Comparison of ENCODE assay signal across 8 mouse cellular contexts in genomic region chr12:78749378-78749801, GRCm38 (mm10). TPM values are rescaled to one million over a fixed set of nuclear protein-coding genes. Genes with fewer than 3 reads are reported as not detected.
DNase-seq lines count a peak whose midpoint lies in the region; ATAC-seq lines count a peak whose summit lies in the region.

No protein-coding gene starts in this region.

- H3K36me3 ChIP-seq in hindbrain, embryonic 10.5 days: no peaks in the 10 kb centered on the region
- no peaks in the 10 kb centered on the region for H3K36me3 ChIP-seq in lung, embryonic 16.5 days (ENCODE audit: control insufficient read depth, insufficient read depth, low read length)

- H3K4me3 ChIP-seq in hindbrain, embryonic 10.5 days: peak overlapping the region; percentile 94
- H3K4me3 ChIP-seq in lung, embryonic 16.5 days (ENCODE audit: low read length): peak overlapping the region; percentile 84

- peak; percentile 76 for DNase-seq in adipocyte (ENCODE audit: low spot score)
- DNase-seq in cerebellum, adult 9-10 months: peak; percentile 52
- peak; percentile 50 for DNase-seq in forelimb bud, embryonic 11.5 days (ENCODE audit: low read depth, low spot score)
- peak; percentile 72 for DNase-seq in hindbrain, embryonic 10.5 days (ENCODE audit: low spot score)
- peak; percentile 22 for DNase-seq in layer of hippocampus, adult 9-11 months
- peak; percentile 44 for DNase-seq in ovary, postnatal 14 days (ENCODE audit: low spot score)
- DNase-seq in yolk sac, embryonic 10.5 days (ENCODE audit: low spot score): peak; percentile 80

- peak overlapping the region; percentile 65 for H3K4me2 ChIP-seq in lung, embryonic 16.5 days (ENCODE audit: low read depth, low read length)

- ATAC-seq in lung, embryonic 16.5 days (ENCODE audit: low read depth): peak; percentile 44

- peak overlapping the region; percentile 92 for H3K9ac ChIP-seq in lung, embryonic 16.5 days (ENCODE audit: low read length)

- WGBS in hindbrain, embryonic 10.5 days: under 1% methylated on average over 25 of the region's 25 CpGs
- WGBS in lung, embryonic 16.5 days: 1% methylated on average over 25 of the region's 25 CpGs

- H3K9me3 ChIP-seq in hindbrain, embryonic 10.5 days: no peaks in the 10 kb centered on the region
- no peaks in the 10 kb centered on the region for H3K9me3 ChIP-seq in lung, embryonic 16.5 days (ENCODE audit: control insufficient read depth, low read length)

- H3K27ac ChIP-seq in hindbrain, embryonic 10.5 days: peak overlapping the region; percentile 96
- peak overlapping the region; percentile 97 for H3K27ac ChIP-seq in lung, embryonic 16.5 days (ENCODE audit: low read length)

- peaks cover 19% of the 10 kb centered on the region; the same call in 1 of the 2 replicates for H3K27me3 ChIP-seq in hindbrain, embryonic 10.5 days (ENCODE audit: insufficient read depth, poor library complexity, severe bottlenecking)
- no peaks in the 10 kb centered on the region for H3K27me3 ChIP-seq in lung, embryonic 16.5 days (ENCODE audit: control insufficient read depth, insufficient read depth, low read depth, low read length)

- peaks cover 19% of the 10 kb centered on the region for H3K4me1 ChIP-seq in hindbrain, embryonic 10.5 days (replicated peaks)
- H3K4me1 ChIP-seq in lung, embryonic 16.5 days (replicated peaks; ENCODE audit: control insufficient read depth, insufficient read depth, low read length): peaks cover 8% of the 10 kb centered on the region

RNA-seq across cellular contexts. Expression of gene Mpp5, which starts 0.7 kb away (rescaled TPM):
- 15.4 and 29.7 TPM in 2 replicates for polyA plus RNA-seq in hindbrain, embryonic 10.5 days (2016; fragmentation: Nextera tagmentation; extraction: Ambion mirVana)
- polyA plus RNA-seq in lung, embryonic 16.5 days (2015; fragmentation: Nextera tagmentation; extraction: Ambion mirVana): 25.1 and 29.3 TPM in 2 replicates

RNA-seq across cellular contexts. Expression of gene Fam71d, which starts 58.1 kb away (rescaled TPM):
- 0.41 TPM in 1 of 2 replicates, not detected in the other for polyA plus RNA-seq in hindbrain, embryonic 10.5 days (2016; fragmentation: Nextera tagmentation; extraction: Ambion mirVana)
- not detected in 2 replicates for polyA plus RNA-seq in lung, embryonic 16.5 days (2015; fragmentation: Nextera tagmentation; extraction: Ambion mirVana)

Comparison
In these comparisons a context has a peak if more than half of its experiments do, and no peak if none do; other contexts are left out.
1. Peak in every context shown above with its lines: DNase-seq, ATAC-seq, H3K4me3 ChIP-seq and H3K27ac ChIP-seq.
2. DNase-seq: peak in every context shown above with its lines; median percentile 80 in yolk sac, embryonic 10.5 days; 76 in adipocyte; 72 in hindbrain, embryonic 10.5 days; 52 in cerebellum, adult 9-10 months; 50 in forelimb bud, embryonic 11.5 days; 44 in ovary, postnatal 14 days; 22 in layer of hippocampus, adult 9-11 months.